Mouse (Mus musculus) CD4-positive, CD25-positive, alpha-beta regulatory T cell, adult 2 months (primary cell): ENCODE measurements around the gene Brpf1.

ENCODE experiments used
- DNase-seq: peaks from one replicate; pipeline ENCODE4 v3.0.0-alpha.2; 2012; ENCODE audit warnings: low read depth, low spot score

Brpf1 gene

GRCm38 (mm10) chr6:113306986-113307349 lies at the start of gene Brpf1:
Gene Brpf1, plus strand, starts transcription at chr6:113307137.
- DNase-seq: no peak

- DNase-seq: no peak
These were observed 45.6 kb upstream of the Brpf1 start for GRCm38 (mm10) chr6:113261174-113261858.

DNA sequence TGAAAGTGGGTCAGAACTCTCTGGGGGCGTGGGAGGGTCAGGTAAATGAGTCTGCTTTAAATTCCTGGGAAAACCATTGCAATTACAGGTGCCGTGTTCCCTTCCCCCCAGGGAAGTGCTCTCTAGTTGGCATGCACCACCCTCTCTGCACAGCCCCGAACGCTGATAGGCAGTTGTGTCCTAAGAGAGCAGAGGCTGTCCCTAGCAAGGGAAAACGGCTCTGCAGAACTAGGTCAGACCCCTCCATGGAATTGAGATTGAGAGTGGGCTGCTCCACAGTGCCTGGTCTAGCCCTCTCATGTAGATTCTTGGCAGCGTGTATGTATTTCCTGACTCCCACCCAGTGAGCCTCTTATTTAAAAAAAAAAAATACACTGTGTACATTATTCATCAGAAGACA lies 43.4 kb upstream of the Brpf1 start:
- DNase-seq: no peak

DNA sequence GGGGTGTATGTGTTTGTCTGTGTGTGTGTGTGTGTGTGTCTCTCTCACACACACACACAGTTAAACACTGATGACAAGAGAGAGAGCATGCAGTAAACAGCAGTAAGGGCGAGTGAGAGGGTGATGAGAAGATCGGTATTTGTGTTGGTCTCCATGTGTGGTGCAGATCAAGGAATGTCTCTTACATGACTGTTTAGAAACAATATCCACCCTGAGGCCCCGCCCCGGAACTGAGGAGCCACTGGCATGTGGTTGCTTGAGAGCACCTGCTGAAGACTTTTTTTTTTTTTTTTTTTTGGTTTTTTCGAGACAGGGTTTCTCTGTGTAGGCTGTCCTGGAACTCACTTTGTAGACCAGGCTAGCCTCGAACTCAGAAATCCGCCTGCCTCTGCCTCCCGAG lies 42.5 kb upstream of the Brpf1 start:
- DNase-seq: no peak

DNA sequence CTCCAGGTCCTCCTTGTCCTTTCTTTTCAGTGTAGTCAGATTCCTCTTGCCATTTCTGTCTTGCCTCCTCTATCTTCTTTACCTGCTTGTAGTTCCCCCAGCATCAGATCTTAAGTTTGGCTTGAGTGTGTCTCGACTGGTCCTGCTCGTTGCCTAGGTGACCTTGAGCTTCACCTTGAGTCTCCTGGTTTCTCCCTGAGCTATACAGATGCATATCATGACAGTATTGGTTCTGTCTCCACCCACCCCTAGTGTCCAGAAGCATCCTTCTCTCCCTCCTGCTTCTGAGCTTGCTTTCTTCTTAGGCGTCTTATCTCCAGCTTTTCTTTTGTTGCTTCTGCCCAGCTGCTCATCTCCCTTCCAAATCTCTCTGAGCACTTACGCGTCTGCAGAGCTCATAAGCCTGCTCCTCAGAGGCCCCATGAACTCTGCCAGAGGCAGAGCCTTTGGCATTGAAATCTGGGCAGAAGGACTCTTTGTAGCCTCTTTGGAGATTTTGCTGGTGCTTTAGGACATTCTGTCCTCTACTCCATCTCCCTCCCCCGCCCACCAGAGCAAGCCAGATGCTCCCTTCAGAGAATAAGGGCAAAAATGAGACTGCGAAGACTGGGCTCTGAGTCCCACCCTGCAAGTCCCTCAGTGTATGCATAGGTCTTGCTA lies 39.8 kb upstream of the Brpf1 start:
- no peak for DNase-seq

DNA sequence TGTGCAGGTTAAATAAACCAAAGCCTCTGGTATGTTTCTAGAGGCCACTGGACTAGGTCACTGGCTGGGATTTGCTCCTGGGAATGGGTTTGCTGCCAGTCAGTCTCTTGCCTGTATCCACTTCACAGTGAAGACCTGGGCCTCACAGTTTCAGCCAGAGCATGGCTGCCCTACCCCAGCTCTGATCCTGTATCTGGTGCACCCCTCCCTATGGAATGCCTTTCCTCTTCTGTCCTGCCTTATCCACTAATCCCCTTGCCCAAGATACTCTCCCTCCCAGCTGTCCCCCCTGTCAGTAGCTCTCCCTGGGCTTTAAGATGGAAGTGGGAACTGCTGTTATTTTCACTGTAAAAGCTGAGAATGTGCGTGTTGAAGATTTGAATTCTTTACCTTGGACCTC lies 38.9 kb upstream of the Brpf1 start:
- no peak for DNase-seq

- DNase-seq: no peak
These were observed 34.6 kb upstream of the Brpf1 start for GRCm38 (mm10) chr6:113272365-113272764.

GRCm38 (mm10) chr6:113276846-113277245 lies 30.1 kb upstream of the Brpf1 start:
- DNase-seq: no peak

DNA sequence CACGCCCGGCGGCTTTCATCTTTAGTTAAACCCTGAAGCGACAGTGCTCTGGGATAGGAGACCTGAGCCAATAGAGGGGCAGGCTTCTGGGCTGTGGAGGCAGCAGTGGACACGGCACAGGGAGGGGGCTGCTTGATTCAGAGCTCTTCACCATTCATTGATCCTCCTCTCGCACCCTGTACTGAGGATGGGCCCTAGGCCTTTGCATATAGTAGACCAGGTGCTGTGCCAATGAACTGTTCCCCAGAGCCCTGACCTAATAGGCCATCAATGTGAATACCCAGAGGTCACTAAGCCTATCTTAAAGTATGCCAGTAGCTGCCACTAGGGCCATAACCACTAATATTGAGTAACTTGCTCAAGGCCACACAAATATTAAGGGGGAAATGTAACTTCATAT lies 25.3 kb upstream of the Brpf1 start:
- DNase-seq: no peak

DNA sequence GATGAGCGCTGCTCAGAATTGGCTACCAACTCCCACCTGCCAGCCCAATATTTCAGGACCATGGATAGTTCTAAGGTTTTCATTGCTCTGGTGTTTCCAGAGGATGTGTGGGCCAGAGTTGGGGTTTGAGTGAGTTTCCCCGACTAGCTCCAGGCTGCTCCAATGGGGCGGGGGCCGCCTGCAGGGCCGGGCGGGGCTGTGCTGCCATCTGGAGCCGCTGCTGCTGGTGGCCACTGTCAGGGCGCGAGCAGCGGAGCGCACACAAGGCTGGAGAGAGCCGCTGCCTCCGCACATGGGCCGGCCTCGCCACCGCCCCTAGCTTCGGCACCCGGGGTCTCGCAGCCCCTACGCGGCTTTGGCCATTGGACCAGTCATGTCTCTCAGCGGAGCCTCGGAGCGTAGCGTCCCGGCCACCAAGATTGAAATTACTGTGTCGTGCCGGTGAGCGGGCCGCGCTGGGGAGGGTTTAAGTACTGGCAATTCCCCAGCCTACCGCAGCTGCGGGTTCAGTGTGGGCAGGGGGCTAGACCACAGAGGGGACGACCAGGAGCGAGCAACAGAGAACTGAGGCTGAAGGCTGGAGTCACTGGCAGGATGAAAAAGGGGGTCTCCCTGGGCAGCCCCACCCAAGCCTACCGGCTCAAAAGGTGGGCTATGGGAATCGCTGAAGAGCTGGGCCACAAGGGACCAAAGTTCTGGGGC lies 24.7 kb upstream of the Brpf1 start, which contains the start of gene Cpne9:
Gene Cpne9, plus strand, starts transcription at position 207 of the 702 bp plus-strand sequence.
- DNase-seq: peak; percentile 32

GRCm38 (mm10) chr6:113282969-113283368 lies 24.0 kb upstream of the Brpf1 start:
- no peak for DNase-seq

GRCm38 (mm10) chr6:113283500-113283899 lies 23.4 kb upstream of the Brpf1 start:
- DNase-seq: no peak

GRCm38 (mm10) chr6:113284931-113285330 lies 22.0 kb upstream of the Brpf1 start:
- DNase-seq: no peak

GRCm38 (mm10) chr6:113286316-113286715 lies 20.6 kb upstream of the Brpf1 start:
- DNase-seq: no peak

- DNase-seq: no peak
These were observed 19.7 kb upstream of the Brpf1 start for GRCm38 (mm10) chr6:113287236-113287635.

DNA sequence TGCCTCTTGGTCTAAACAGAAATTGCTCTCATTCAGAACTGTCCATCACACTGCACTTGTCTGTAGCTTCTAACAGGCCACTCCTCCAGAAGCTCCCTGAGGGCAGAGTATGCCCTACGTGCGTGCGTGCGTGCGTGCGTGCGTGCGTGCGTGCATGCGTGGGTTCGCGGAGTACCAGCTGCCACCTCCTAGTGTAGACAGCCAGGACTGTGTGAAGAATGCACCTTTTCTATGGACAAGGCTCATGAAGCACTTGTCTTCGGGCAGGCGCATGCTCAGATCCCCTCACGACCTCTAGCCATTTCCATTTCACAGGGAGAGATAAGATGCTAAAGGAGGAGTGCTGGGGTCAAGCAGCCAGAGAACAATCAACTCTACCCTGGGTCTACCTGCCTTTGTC lies 17.6 kb upstream of the Brpf1 start:
- no peak for DNase-seq

DNA sequence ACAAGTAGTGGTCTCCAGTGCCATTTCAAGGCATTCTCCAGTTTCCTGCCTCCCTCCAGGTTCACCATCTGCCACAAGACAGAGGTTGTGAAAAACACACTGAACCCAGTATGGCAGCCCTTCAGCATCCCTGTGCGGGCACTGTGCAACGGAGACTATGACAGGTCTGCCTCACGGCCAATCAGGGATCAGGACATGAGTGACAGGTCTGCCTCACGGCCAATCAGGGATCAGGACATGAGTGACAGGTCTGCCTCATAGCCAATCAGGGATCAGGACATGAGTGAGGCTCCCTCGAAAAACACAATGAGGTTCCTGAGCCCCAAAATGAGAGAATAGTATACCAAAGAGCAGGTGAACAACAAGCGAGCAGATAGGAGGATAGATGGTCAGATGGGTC lies 16.6 kb upstream of the Brpf1 start:
- DNase-seq: no peak

DNA sequence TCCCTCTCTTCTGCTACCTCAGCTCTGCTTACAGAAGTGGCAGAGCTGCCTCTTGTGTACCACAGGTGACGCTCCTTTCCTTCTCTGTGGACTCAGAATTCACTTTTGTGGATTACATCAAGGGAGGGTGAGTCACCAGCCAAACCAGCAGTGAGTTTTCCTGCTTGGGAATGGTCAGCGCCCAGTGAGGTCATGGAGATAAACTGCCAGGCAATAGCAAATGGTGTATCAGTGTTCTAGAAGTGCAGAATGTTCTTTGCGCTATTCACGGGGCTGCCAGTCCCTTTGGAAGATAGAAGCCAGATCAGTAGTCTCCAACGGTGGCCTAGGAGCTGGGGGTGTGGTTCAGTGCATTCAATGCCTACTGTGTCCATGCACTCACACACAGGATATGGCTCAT lies 14.0 kb upstream of the Brpf1 start:
- DNase-seq: no peak

- no peak for DNase-seq
These were observed 10.9 kb upstream of the Brpf1 start for GRCm38 (mm10) chr6:113296046-113296445.

GRCm38 (mm10) chr6:113296639-113297038 lies 10.3 kb upstream of the Brpf1 start:
- no peak for DNase-seq

DNA sequence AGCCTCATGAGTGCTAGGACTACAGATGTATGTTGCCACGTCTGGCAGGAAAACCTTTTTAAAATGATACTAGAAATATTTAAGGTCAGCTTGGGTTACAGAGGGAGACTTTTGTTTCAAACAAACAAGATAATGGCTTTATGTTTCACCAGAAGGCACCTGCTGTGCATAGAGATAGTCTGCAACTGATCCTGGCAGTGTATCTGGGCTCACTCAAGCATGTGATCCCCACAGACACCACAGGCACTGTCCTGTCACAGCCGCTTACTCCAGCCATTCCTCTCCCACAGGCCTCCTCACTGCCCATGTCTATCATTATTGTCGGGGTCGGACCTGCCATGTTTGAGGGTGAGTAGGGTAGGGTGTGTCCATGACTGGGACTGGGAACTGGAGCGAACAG lies 5.6 kb upstream of the Brpf1 start:
- DNase-seq: no peak

DNA sequence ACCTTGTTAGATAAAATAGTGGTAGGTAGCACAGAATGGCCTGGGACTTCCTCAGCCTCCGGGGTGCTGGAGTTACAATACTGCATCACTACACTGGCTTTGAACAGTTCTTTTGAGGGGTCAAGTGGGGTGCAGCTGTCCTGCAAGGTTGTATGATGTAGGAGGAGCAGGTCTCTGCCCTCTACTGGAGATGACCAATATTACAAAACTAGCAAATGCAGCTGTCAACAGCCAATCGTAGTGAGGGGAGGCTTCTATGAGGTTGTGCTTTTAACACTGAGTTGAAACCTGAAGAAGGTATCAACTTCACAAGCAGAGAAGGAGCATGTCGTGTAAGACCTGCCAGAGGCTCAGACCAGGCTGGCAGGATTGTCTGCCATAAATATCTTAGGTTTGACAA lies 4.7 kb upstream of the Brpf1 start:
- DNase-seq: peak; percentile 75
